Mouse (Mus musculus): Measurements from ENCODE around the gene Lclat1. TPM values are rescaled to one million over a fixed set of nuclear protein-coding genes. Genes with fewer than 3 reads are reported as not detected.

Lclat1 gene
- polyA plus RNA-seq, 1 experiment: 16.2 TPM

- peak; percentile 39 for DNase-seq (ENCODE audit: low read depth)
- TF ChIP-seq CTCF (IDR thresholded peaks at IDR 0.05; ENCODE audit: borderline replicate concordance, extremely low read depth, insufficient read depth, insufficient read length) (no peak), POLR2A (IDR thresholded peaks at IDR 0.05; ENCODE audit: borderline replicate concordance, extremely low read depth, insufficient read depth, insufficient read length, poor library complexity, severe bottlenecking) (no peak)
Measured at GRCm38 (mm10) chr17:73210960-73211531, 103.3 kb downstream of the Lclat1 start.

- DNase-seq (ENCODE audit: low read depth): no peak
- TF ChIP-seq CTCF (IDR thresholded peaks at IDR 0.05; ENCODE audit: borderline replicate concordance, extremely low read depth, insufficient read depth, insufficient read length) (no peak), POLR2A (IDR thresholded peaks at IDR 0.05; ENCODE audit: borderline replicate concordance, extremely low read depth, insufficient read depth, insufficient read length, poor library complexity, severe bottlenecking) (no peak)
Measured at GRCm38 (mm10) chr17:73212754-73213153, 105.0 kb downstream of the Lclat1 start.

- TF ChIP-seq CTCF (IDR thresholded peaks at IDR 0.05; ENCODE audit: borderline replicate concordance, extremely low read depth, insufficient read depth, insufficient read length): no peak
- TF ChIP-seq POLR2A (IDR thresholded peaks at IDR 0.05; ENCODE audit: borderline replicate concordance, extremely low read depth, insufficient read depth, insufficient read length, poor library complexity, severe bottlenecking): no peak
- no peak for DNase-seq (ENCODE audit: low read depth)
Measured at GRCm38 (mm10) chr17:73213187-73213586, 105.4 kb downstream of the Lclat1 start.

GRCm38 (mm10) chr17:73213677-73214076 lies 105.9 kb downstream of the Lclat1 start:
- no peak for TF ChIP-seq CTCF (IDR thresholded peaks at IDR 0.05; ENCODE audit: borderline replicate concordance, extremely low read depth, insufficient read depth, insufficient read length)
- TF ChIP-seq POLR2A (IDR thresholded peaks at IDR 0.05; ENCODE audit: borderline replicate concordance, extremely low read depth, insufficient read depth, insufficient read length, poor library complexity, severe bottlenecking): no peak
- no peak for DNase-seq (ENCODE audit: low read depth)

GRCm38 (mm10) chr17:73217274-73217673 lies 109.5 kb downstream of the Lclat1 start:
- no peak for DNase-seq (ENCODE audit: low read depth)
- TF ChIP-seq CTCF (IDR thresholded peaks at IDR 0.05; ENCODE audit: borderline replicate concordance, extremely low read depth, insufficient read depth, insufficient read length): no peak
- no peak for TF ChIP-seq POLR2A (IDR thresholded peaks at IDR 0.05; ENCODE audit: borderline replicate concordance, extremely low read depth, insufficient read depth, insufficient read length, poor library complexity, severe bottlenecking)

- TF ChIP-seq CTCF (IDR thresholded peaks at IDR 0.05; ENCODE audit: borderline replicate concordance, extremely low read depth, insufficient read depth, insufficient read length) (no peak), POLR2A (IDR thresholded peaks at IDR 0.05; ENCODE audit: borderline replicate concordance, extremely low read depth, insufficient read depth, insufficient read length, poor library complexity, severe bottlenecking) (no peak)
- DNase-seq (ENCODE audit: low read depth): no peak
Measured at GRCm38 (mm10) chr17:73220746-73221145, 113.0 kb downstream of the Lclat1 start.

- TF ChIP-seq POLR2A (IDR thresholded peaks at IDR 0.05; ENCODE audit: borderline replicate concordance, extremely low read depth, insufficient read depth, insufficient read length, poor library complexity, severe bottlenecking): no peak
- TF ChIP-seq CTCF (IDR thresholded peaks at IDR 0.05; ENCODE audit: borderline replicate concordance, extremely low read depth, insufficient read depth, insufficient read length): no peak
- peak; percentile 40 for DNase-seq (ENCODE audit: low read depth)
Measured at GRCm38 (mm10) chr17:73222077-73222476, 114.3 kb downstream of the Lclat1 start.

GRCm38 (mm10) chr17:73225442-73225841 lies 117.7 kb downstream of the Lclat1 start:
- TF ChIP-seq CTCF (IDR thresholded peaks at IDR 0.05; ENCODE audit: borderline replicate concordance, extremely low read depth, insufficient read depth, insufficient read length): no peak
- no peak for TF ChIP-seq POLR2A (IDR thresholded peaks at IDR 0.05; ENCODE audit: borderline replicate concordance, extremely low read depth, insufficient read depth, insufficient read length, poor library complexity, severe bottlenecking)
- DNase-seq (ENCODE audit: low read depth): peak; percentile 74

- no peak for TF ChIP-seq CTCF (IDR thresholded peaks at IDR 0.05; ENCODE audit: borderline replicate concordance, extremely low read depth, insufficient read depth, insufficient read length)
- TF ChIP-seq POLR2A (IDR thresholded peaks at IDR 0.05; ENCODE audit: borderline replicate concordance, extremely low read depth, insufficient read depth, insufficient read length, poor library complexity, severe bottlenecking): no peak
- DNase-seq (ENCODE audit: low read depth): peak; percentile 57
Measured at GRCm38 (mm10) chr17:73225996-73226395, 118.2 kb downstream of the Lclat1 start.

GRCm38 (mm10) chr17:73226595-73226994 lies 118.8 kb downstream of the Lclat1 start:
- DNase-seq (ENCODE audit: low read depth): no peak

GRCm38 (mm10) chr17:73227361-73227760 lies 119.6 kb downstream of the Lclat1 start:
- DNase-seq (ENCODE audit: low read depth): no peak

More at GRCm38 (mm10) chr17:73226595-73226994, 118.8 kb downstream of the Lclat1 start:
- TF ChIP-seq POLR2A (IDR thresholded peaks at IDR 0.05; ENCODE audit: borderline replicate concordance, extremely low read depth, insufficient read depth, insufficient read length, poor library complexity, severe bottlenecking) (no peak), CTCF (IDR thresholded peaks at IDR 0.05; ENCODE audit: borderline replicate concordance, extremely low read depth, insufficient read depth, insufficient read length) (no peak)

GRCm38 (mm10) chr17:73229445-73230155 lies 121.8 kb downstream of the Lclat1 start:
- DNase-seq (ENCODE audit: low read depth): no peak
- TF ChIP-seq POLR2A (IDR thresholded peaks at IDR 0.05; ENCODE audit: borderline replicate concordance, extremely low read depth, insufficient read depth, insufficient read length, poor library complexity, severe bottlenecking) (no peak), CTCF (IDR thresholded peaks at IDR 0.05; ENCODE audit: borderline replicate concordance, extremely low read depth, insufficient read depth, insufficient read length) (no peak)

More at GRCm38 (mm10) chr17:73227361-73227760, 119.6 kb downstream of the Lclat1 start:
- TF ChIP-seq CTCF (IDR thresholded peaks at IDR 0.05; ENCODE audit: borderline replicate concordance, extremely low read depth, insufficient read depth, insufficient read length): no peak
- no peak for TF ChIP-seq POLR2A (IDR thresholded peaks at IDR 0.05; ENCODE audit: borderline replicate concordance, extremely low read depth, insufficient read depth, insufficient read length, poor library complexity, severe bottlenecking)
